9 mouse cellular contexts compared by ENCODE assay signal in the genomic region with DNA sequence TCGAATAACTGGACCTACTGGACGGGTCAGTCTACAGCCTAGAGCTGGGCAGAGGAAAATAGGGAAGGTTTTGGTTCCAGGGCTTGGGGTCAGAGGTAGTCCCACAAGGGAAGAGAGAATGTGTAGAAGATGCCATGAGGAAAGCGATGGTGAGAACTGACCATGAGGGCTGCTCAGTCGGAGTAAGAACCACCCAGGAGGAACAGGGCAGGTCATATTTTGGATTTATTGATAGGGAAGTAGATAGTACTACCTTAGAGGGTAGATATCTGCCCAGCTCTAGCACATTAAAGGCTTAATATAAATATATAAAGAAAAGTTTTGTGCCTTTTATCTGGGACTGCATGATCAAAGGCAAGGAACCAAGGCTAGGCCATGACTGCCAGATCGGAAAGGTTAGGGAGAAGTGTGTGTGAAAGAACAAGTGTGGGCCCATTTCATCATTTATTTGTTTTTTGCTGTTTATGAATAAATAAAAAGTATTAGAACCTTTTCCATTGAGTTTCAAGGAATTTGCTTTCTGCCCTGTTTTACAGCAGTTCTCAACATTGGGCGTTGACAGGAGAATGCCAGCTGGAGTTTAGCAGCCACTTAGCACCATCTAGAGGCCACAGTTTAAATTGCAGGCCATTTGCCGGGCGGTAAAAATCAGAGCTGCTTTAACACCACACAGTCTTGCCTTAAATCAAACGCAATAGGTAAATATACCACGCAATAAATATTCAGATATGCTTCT. TPM values are rescaled to one million over a fixed set of nuclear protein-coding genes. Genes with fewer than 3 reads are reported as not detected.
DNase-seq lines count a peak whose midpoint lies in the region; ATAC-seq and TF ChIP-seq lines count a peak whose summit lies in the region.
"Had no signal": no experiment of that assay in that cellular context is flagged by ENCODE, and none has a peak within 500 bp of the region (broad histone marks: within the 10 kb centered on the region; RNA-seq: fewer than 3 reads in every experiment).

No protein-coding gene starts in this region.

- no peaks in the 10 kb centered on the region for H3K9me3 ChIP-seq in heart, postnatal 0 days (replicated peaks; ENCODE audit: control insufficient read depth, low read length)
- no peaks in the 10 kb centered on the region for H3K9me3 ChIP-seq in heart, embryonic 12.5 days (replicated peaks)
- H3K9me3 ChIP-seq in forebrain, embryonic 15.5 days: no peaks in the 10 kb centered on the region
- no peaks in the 10 kb centered on the region for H3K9me3 ChIP-seq in intestine, postnatal 0 days (ENCODE audit: control insufficient read depth)
- H3K9me3 ChIP-seq in midbrain, embryonic 15.5 days: no peaks in the 10 kb centered on the region

- H3K27ac ChIP-seq in heart, postnatal 0 days (ENCODE audit: low read depth): no peak overlapping the region
- H3K27ac ChIP-seq in heart, embryonic 12.5 days (ENCODE audit: poor library complexity, severe bottlenecking): no peak overlapping the region
- no peak overlapping the region for H3K27ac ChIP-seq in forebrain, embryonic 15.5 days (replicated peaks)
- H3K27ac ChIP-seq in intestine, postnatal 0 days (ENCODE audit: low read depth, low read length): no peak overlapping the region
- no peak overlapping the region for H3K27ac ChIP-seq in midbrain, embryonic 15.5 days

- H3K27me3 ChIP-seq in heart, postnatal 0 days (ENCODE audit: control insufficient read depth, insufficient read depth, low read length): no peaks in the 10 kb centered on the region
- 0 out of 2 replicates have a peak, but pooled peaks cover 6% of the 10 kb centered on the region for H3K27me3 ChIP-seq in heart, embryonic 12.5 days (replicated peaks)
- no peaks in the 10 kb centered on the region for H3K27me3 ChIP-seq in forebrain, embryonic 15.5 days
- no peaks in the 10 kb centered on the region for H3K27me3 ChIP-seq in intestine, postnatal 0 days (replicated peaks; ENCODE audit: control insufficient read depth, insufficient read depth, low read length)
- no peaks in the 10 kb centered on the region for H3K27me3 ChIP-seq in midbrain, embryonic 15.5 days (replicated peaks)
- H3K27me3 ChIP-seq: megakaryocyte, embryonic 14.5 days had no signal

- intact Hi-C loops in left cerebral cortex, postnatal 10 days (cut with DNase I): loop anchor here (2.0 kb wide), 1 partner anchor 752 kb away; no protein-coding TSS in a partner anchor

- 50% methylated on average over 10 of the region's 10 CpGs for WGBS in heart, postnatal 0 days
- 49% methylated on average over 10 of the region's 10 CpGs for WGBS in heart, embryonic 12.5 days
- 54% methylated on average over 10 of the region's 10 CpGs for WGBS in forebrain, embryonic 15.5 days
- WGBS in intestine, postnatal 0 days: 47% methylated on average over 10 of the region's 10 CpGs
- 51% methylated on average over 10 of the region's 10 CpGs for WGBS in midbrain, embryonic 15.5 days

- H3K4me2 ChIP-seq in heart, postnatal 0 days (ENCODE audit: low read depth, low read length): no peak overlapping the region
- H3K4me2 ChIP-seq in heart, embryonic 12.5 days: no peak overlapping the region
- no peak overlapping the region for H3K4me2 ChIP-seq in forebrain, embryonic 15.5 days (replicated peaks)
- H3K4me2 ChIP-seq in intestine, postnatal 0 days (replicated peaks; ENCODE audit: low read depth): no peak overlapping the region
- no peak overlapping the region for H3K4me2 ChIP-seq in midbrain, embryonic 15.5 days

- H3K4me3 ChIP-seq in heart, postnatal 0 days (ENCODE audit: low read depth, low read length): no peak overlapping the region
- no peak overlapping the region for H3K4me3 ChIP-seq in heart, embryonic 12.5 days
- H3K4me3 ChIP-seq in forebrain, embryonic 15.5 days: no peak overlapping the region
- H3K4me3 ChIP-seq in intestine, postnatal 0 days (ENCODE audit: low read depth, low read length): no peak overlapping the region
- no peak overlapping the region for H3K4me3 ChIP-seq in midbrain, embryonic 15.5 days
- H3K4me3 ChIP-seq: megakaryocyte, embryonic 14.5 days had no signal

- TF ChIP-seq EP300 in heart, postnatal 0 days (IDR thresholded peaks at IDR 0.05; ENCODE audit: low read depth): no peak

- H3K9ac ChIP-seq in heart, postnatal 0 days (replicated peaks; ENCODE audit: low read depth, low read length): no peak overlapping the region
- H3K9ac ChIP-seq in heart, embryonic 12.5 days: no peak overlapping the region
- no peak overlapping the region for H3K9ac ChIP-seq in forebrain, embryonic 15.5 days (replicated peaks)
- H3K9ac ChIP-seq in intestine, postnatal 0 days (ENCODE audit: low read depth, low read length): no peak overlapping the region
- no peak overlapping the region for H3K9ac ChIP-seq in midbrain, embryonic 15.5 days

- no peak; the same call in 1 of the 2 replicates for ATAC-seq in heart, postnatal 0 days (ENCODE audit: insufficient read depth, low read depth)
- no peak for ATAC-seq in heart, embryonic 12.5 days (ENCODE audit: insufficient number of reproducible peaks, low FRiP score)
- ATAC-seq in forebrain, embryonic 15.5 days (replicated peaks): peak; percentile 86
- ATAC-seq in intestine, postnatal 0 days: no peak
- peak; percentile 86 for ATAC-seq in midbrain, embryonic 15.5 days (replicated peaks)

- no peaks in the 10 kb centered on the region for H3K4me1 ChIP-seq in heart, postnatal 0 days (ENCODE audit: control insufficient read depth, insufficient read depth)
- no peaks in the 10 kb centered on the region for H3K4me1 ChIP-seq in heart, embryonic 12.5 days (replicated peaks)
- H3K4me1 ChIP-seq in forebrain, embryonic 15.5 days: no peaks in the 10 kb centered on the region
- no peaks in the 10 kb centered on the region for H3K4me1 ChIP-seq in intestine, postnatal 0 days (replicated peaks; ENCODE audit: control insufficient read depth, insufficient read depth, low read length)
- no peaks in the 10 kb centered on the region for H3K4me1 ChIP-seq in midbrain, embryonic 15.5 days
- H3K4me1 ChIP-seq: megakaryocyte, embryonic 14.5 days had no signal

- H3K36me3 ChIP-seq in heart, postnatal 0 days (replicated peaks; ENCODE audit: control insufficient read depth, insufficient read depth, low read length): no peaks in the 10 kb centered on the region
- no peaks in the 10 kb centered on the region for H3K36me3 ChIP-seq in heart, embryonic 12.5 days
- H3K36me3 ChIP-seq in forebrain, embryonic 15.5 days: no peaks in the 10 kb centered on the region
- H3K36me3 ChIP-seq in intestine, postnatal 0 days (ENCODE audit: control insufficient read depth, insufficient read depth): no peaks in the 10 kb centered on the region
- no peaks in the 10 kb centered on the region for H3K36me3 ChIP-seq in midbrain, embryonic 15.5 days (replicated peaks)

- peak; percentile 80 for TF ChIP-seq CTCF in heart, postnatal 0 days (IDR thresholded peaks at IDR 0.05; ENCODE audit: low read depth)
- TF ChIP-seq CTCF in intestine, postnatal 0 days (IDR thresholded peaks at IDR 0.05; ENCODE audit: low read depth): peak; percentile 84

- peak; percentile 37 for DNase-seq in heart, postnatal 0 days (ENCODE audit: low spot score)
- peak; percentile 25 for DNase-seq in cerebellum, adult 11 months
- peak; percentile 38 to 55 for DNase-seq in left cerebral cortex, postnatal 10 days (ENCODE audit: extremely low spot score in 1 of 2, low spot score in 2 of 2)
- peak; percentile 8 for DNase-seq in thymus, postnatal 14 days

RNA-seq across cellular contexts. Expression of a gene that starts 53.9 kb away (rescaled TPM):
- not detected in 2 replicates for total RNA-seq in heart, postnatal 0 days (2014; rRNA removed; ENCODE audit: low replicate concordance)
- polyA plus RNA-seq in heart, postnatal 0 days (2015; fragmentation: Nextera tagmentation; extraction: Ambion mirVana): not detected in 2 replicates
- not detected in 2 replicates for polyA plus RNA-seq in heart, embryonic 12.5 days (2016; fragmentation: Nextera tagmentation; extraction: Ambion mirVana)
- polyA plus RNA-seq in forebrain, embryonic 15.5 days (2015; fragmentation: Nextera tagmentation; extraction: Ambion mirVana): not detected in 2 replicates
- polyA plus RNA-seq in intestine, postnatal 0 days (2015; fragmentation: Nextera tagmentation; extraction: Ambion mirVana): not detected in 2 replicates
- not detected for total RNA-seq in left cerebral cortex, postnatal 10 days (2021)
- polyA plus RNA-seq in midbrain, embryonic 15.5 days (2015; fragmentation: Nextera tagmentation; extraction: Ambion mirVana): 0.01 TPM in 1 of 2 replicates, not detected in the other

Comparison
In these comparisons a context has a peak if more than half of its experiments do, and no peak if none do; other contexts are left out.
1. ATAC-seq: peak in forebrain, embryonic 15.5 days (single experiment) and midbrain, embryonic 15.5 days (single experiment); none in heart, postnatal 0 days (single experiment), heart, embryonic 12.5 days (single experiment) and intestine, postnatal 0 days (single experiment).
2. Peak in every context shown above with its lines, with median percentiles within 50 percentile points of each other: DNase-seq.